In genomic region chr8:72218781-72219540, GRCm38 (mm10) we compare ENCODE assay signal across 8 mouse cellular contexts. TPM values are rescaled to one million over a fixed set of nuclear protein-coding genes. Genes with fewer than 3 reads are reported as not detected.
DNase-seq lines count a peak whose midpoint lies in the region; ATAC-seq lines count a peak whose summit lies in the region.

No protein-coding gene starts in this region.

- H3K27me3 ChIP-seq in kidney, embryonic 14.5 days (ENCODE audit: control insufficient read depth, insufficient read depth, low read length): peaks cover 5% of the 10 kb centered on the region; the same call in 1 of the 2 replicates
- H3K27me3 ChIP-seq in hindbrain, embryonic 16.5 days (replicated peaks; ENCODE audit: control insufficient read depth, insufficient read depth, low read length): peaks cover 2% of the 10 kb centered on the region; the same call in 1 of the 2 replicates
- peaks cover 14% of the 10 kb centered on the region for H3K27me3 ChIP-seq in midbrain, embryonic 15.5 days (replicated peaks)

- no peak overlapping the region for H3K9ac ChIP-seq in kidney, embryonic 14.5 days (ENCODE audit: low read depth, low read length)
- no peak overlapping the region for H3K9ac ChIP-seq in hindbrain, embryonic 16.5 days (ENCODE audit: low read depth, low read length)
- no peak overlapping the region for H3K9ac ChIP-seq in midbrain, embryonic 15.5 days

- DNase-seq in kidney, postnatal 14 days: no peak
- DNase-seq in yolk sac, embryonic 10.5 days (ENCODE audit: low spot score): no peak
- no peak for DNase-seq in layer of hippocampus, postnatal 10 days (ENCODE audit: low spot score in 2 of 2)
- DNase-seq in adrenal gland, adult 8-10 months: no peak

- WGBS in kidney, embryonic 14.5 days: 76% methylated on average over 9 of the region's 10 CpGs
- 76% methylated on average over 9 of the region's 10 CpGs for WGBS in hindbrain, embryonic 16.5 days
- WGBS in midbrain, embryonic 15.5 days: 79% methylated on average over 10 of the region's 10 CpGs

- peak overlapping the region; percentile 79 for H3K4me2 ChIP-seq in kidney, embryonic 14.5 days (replicated peaks; ENCODE audit: low read depth, low read length)
- peak overlapping the region; percentile 88 for H3K4me2 ChIP-seq in hindbrain, embryonic 16.5 days (ENCODE audit: low read length)
- H3K4me2 ChIP-seq in midbrain, embryonic 15.5 days: peak overlapping the region; percentile 76

- H3K9me3 ChIP-seq in kidney, embryonic 14.5 days (ENCODE audit: control insufficient read depth, low read length): no peaks in the 10 kb centered on the region
- no peaks in the 10 kb centered on the region for H3K9me3 ChIP-seq in hindbrain, embryonic 16.5 days (ENCODE audit: control insufficient read depth, low read length)
- H3K9me3 ChIP-seq in midbrain, embryonic 15.5 days: no peaks in the 10 kb centered on the region

- peak; percentile 21 for ATAC-seq in kidney, embryonic 14.5 days (ENCODE audit: low FRiP score, low TSS enrichment)
- peak; percentile 26; the same call in 1 of the 2 replicates for ATAC-seq in hindbrain, embryonic 16.5 days
- ATAC-seq in midbrain, embryonic 15.5 days (replicated peaks): peak; percentile 49

- peaks cover 11% of the 10 kb centered on the region; the same call in 1 of the 2 replicates for H3K4me1 ChIP-seq in kidney, embryonic 14.5 days (ENCODE audit: control insufficient read depth, insufficient read depth, low read length)
- H3K4me1 ChIP-seq in brown adipose tissue, adult 24 weeks (ENCODE audit: control insufficient read depth, insufficient read depth, insufficient read length, low read length): no peaks in the 10 kb centered on the region
- peaks cover 14% of the 10 kb centered on the region for H3K4me1 ChIP-seq in hindbrain, embryonic 16.5 days (ENCODE audit: control insufficient read depth, insufficient read depth, low read depth, low read length)
- peaks cover 16% of the 10 kb centered on the region for H3K4me1 ChIP-seq in midbrain, embryonic 15.5 days

- H3K27ac ChIP-seq in kidney, embryonic 14.5 days (ENCODE audit: low read depth, low read length): no peak overlapping the region
- H3K27ac ChIP-seq in brown adipose tissue, adult 24 weeks (replicated peaks; ENCODE audit: low read depth, low read length): no peak overlapping the region
- no peak overlapping the region for H3K27ac ChIP-seq in hindbrain, embryonic 16.5 days (ENCODE audit: low read depth, low read length)
- H3K27ac ChIP-seq in midbrain, embryonic 15.5 days: peak overlapping the region; percentile 72

- peaks cover 25% of the 10 kb centered on the region for H3K36me3 ChIP-seq in kidney, embryonic 14.5 days (ENCODE audit: control insufficient read depth, insufficient read depth, low read length)
- H3K36me3 ChIP-seq in hindbrain, embryonic 16.5 days (ENCODE audit: control insufficient read depth, insufficient read depth, low read length): peaks cover 13% of the 10 kb centered on the region
- peaks cover 7% of the 10 kb centered on the region; the same call in 1 of the 2 replicates for H3K36me3 ChIP-seq in midbrain, embryonic 15.5 days (replicated peaks)

- H3K4me3 ChIP-seq in kidney, embryonic 14.5 days (ENCODE audit: low read length): peak overlapping the region; percentile 87
- H3K4me3 ChIP-seq in brown adipose tissue, adult 24 weeks (ENCODE audit: insufficient read depth, low read depth, low read length): peak overlapping the region; percentile 77
- H3K4me3 ChIP-seq in hindbrain, embryonic 16.5 days (ENCODE audit: low read length): peak overlapping the region; percentile 77
- peak overlapping the region; percentile 71 for H3K4me3 ChIP-seq in midbrain, embryonic 15.5 days

RNA-seq across cellular contexts. Expression of gene Fam32a, which starts 0.6 kb away (rescaled TPM):
- 61.3 and 68.8 TPM in 2 replicates for polyA plus RNA-seq in kidney, embryonic 14.5 days (2014; fragmentation: Nextera tagmentation; extraction: Ambion mirVana)
- polyA plus RNA-seq in brown adipose tissue, adult 24 weeks (2012; ENCODE audit: insufficient read depth, insufficient read length, missing spikeins): 26.9 and 41.8 TPM in 2 replicates
- 95.0 and 98.2 TPM in 2 replicates for polyA plus RNA-seq in hindbrain, embryonic 16.5 days (2015; fragmentation: Nextera tagmentation; extraction: Ambion mirVana)
- polyA plus RNA-seq in midbrain, embryonic 15.5 days (2015; fragmentation: Nextera tagmentation; extraction: Ambion mirVana): 112 and 115 TPM in 2 replicates
- total RNA-seq in layer of hippocampus, postnatal 10 days (2021): 10 to 100 TPM; 62.5 to 65.8 TPM
- 10 to 100 TPM; 57.8 to 69.3 (median 65.2) TPM for total RNA-seq in adrenal gland, adult 8-10 months (2022)

RNA-seq across cellular contexts. Expression of gene Gm11034, which starts 5.5 kb away (rescaled TPM):
- polyA plus RNA-seq in kidney, embryonic 14.5 days (2014; fragmentation: Nextera tagmentation; extraction: Ambion mirVana): not detected in 2 replicates
- not detected in 2 replicates for polyA plus RNA-seq in brown adipose tissue, adult 24 weeks (2012; ENCODE audit: insufficient read depth, insufficient read length, missing spikeins)
- polyA plus RNA-seq in hindbrain, embryonic 16.5 days (2015; fragmentation: Nextera tagmentation; extraction: Ambion mirVana): not detected in 2 replicates
- not detected in 2 replicates for polyA plus RNA-seq in midbrain, embryonic 15.5 days (2015; fragmentation: Nextera tagmentation; extraction: Ambion mirVana)
- total RNA-seq in layer of hippocampus, postnatal 10 days (2021): not detected
- not detected for total RNA-seq in adrenal gland, adult 8-10 months (2022)

RNA-seq across cellular contexts. Expression of gene Cib3, which starts 6.3 kb away (rescaled TPM):
- not detected in 2 replicates for polyA plus RNA-seq in kidney, embryonic 14.5 days (2014; fragmentation: Nextera tagmentation; extraction: Ambion mirVana)
- polyA plus RNA-seq in brown adipose tissue, adult 24 weeks (2012; ENCODE audit: insufficient read depth, insufficient read length, missing spikeins): 2.0 TPM in 1 of 2 replicates, not detected in the other
- polyA plus RNA-seq in hindbrain, embryonic 16.5 days (2015; fragmentation: Nextera tagmentation; extraction: Ambion mirVana): not detected in 2 replicates
- not detected in 2 replicates for polyA plus RNA-seq in midbrain, embryonic 15.5 days (2015; fragmentation: Nextera tagmentation; extraction: Ambion mirVana)
- not detected for total RNA-seq in layer of hippocampus, postnatal 10 days (2021)
- under 1 TPM in 1 of 4 experiments, not detected in 3; 0.20 TPM for total RNA-seq in adrenal gland, adult 8-10 months (2022)

RNA-seq across cellular contexts. Expression of gene Ap1m1, which starts 20.9 kb away (rescaled TPM):
- 110 and 125 TPM in 2 replicates for polyA plus RNA-seq in kidney, embryonic 14.5 days (2014; fragmentation: Nextera tagmentation; extraction: Ambion mirVana)
- 35.6 and 49.6 TPM in 2 replicates for polyA plus RNA-seq in brown adipose tissue, adult 24 weeks (2012; ENCODE audit: insufficient read depth, insufficient read length, missing spikeins)
- 264 and 287 TPM in 2 replicates for polyA plus RNA-seq in hindbrain, embryonic 16.5 days (2015; fragmentation: Nextera tagmentation; extraction: Ambion mirVana)
- polyA plus RNA-seq in midbrain, embryonic 15.5 days (2015; fragmentation: Nextera tagmentation; extraction: Ambion mirVana): 296 and 302 TPM in 2 replicates
- total RNA-seq in layer of hippocampus, postnatal 10 days (2021): 100 to 1,000 TPM; 108 to 109 TPM
- total RNA-seq in adrenal gland, adult 8-10 months (2022): 10 to 100 TPM; 51.1 to 67.6 (median 57.4) TPM

RNA-seq across cellular contexts. Expression of gene Hsh2d, which starts 29.5 kb away (rescaled TPM):
- polyA plus RNA-seq in kidney, embryonic 14.5 days (2014; fragmentation: Nextera tagmentation; extraction: Ambion mirVana): not detected in 2 replicates
- polyA plus RNA-seq in brown adipose tissue, adult 24 weeks (2012; ENCODE audit: insufficient read depth, insufficient read length, missing spikeins): not detected in 2 replicates
- polyA plus RNA-seq in hindbrain, embryonic 16.5 days (2015; fragmentation: Nextera tagmentation; extraction: Ambion mirVana): not detected in 2 replicates
- polyA plus RNA-seq in midbrain, embryonic 15.5 days (2015; fragmentation: Nextera tagmentation; extraction: Ambion mirVana): not detected in 2 replicates
- under 1 TPM in 1 of 2 experiments, not detected in 1; 0.27 TPM for total RNA-seq in layer of hippocampus, postnatal 10 days (2021)
- under 1 TPM in 1 of 4 experiments, not detected in 3; 0.16 TPM for total RNA-seq in adrenal gland, adult 8-10 months (2022)
